Mouse (Mus musculus) embryo, embryonic 9.5 days (tissue): ENCODE results near the gene Syt1.
A peak's percentile ranks its signal among the peaks of the same experiment; 100 is the strongest.

Experiments used
- DNase-seq: peaks from one replicate; pipeline ENCODE4 v3.0.0-alpha.2; 2017; ENCODE audit errors: extremely low spot score

The Syt1 gene

GRCm38 (mm10) chr10:109010241-109011193 is at the start of gene Syt1:
Syt1 (minus strand) TSS chr10:109010982.
- DNase-seq, result peak; percentile 72

GRCm38 (mm10) chr10:109056500-109056899 is 45.7 kb upstream of the Syt1 start:
- DNase-seq, result no peak

GRCm38 (mm10) chr10:109047537-109047936 is 36.8 kb upstream of the Syt1 start:
- DNase-seq, result no peak

- no peak for DNase-seq
These were observed 36.2 kb upstream of the Syt1 start for GRCm38 (mm10) chr10:109046988-109047387.

- peak; percentile 52 for DNase-seq
These were observed 714 bp upstream of the Syt1 start for GRCm38 (mm10) chr10:109011226-109012165.

- DNase-seq, result no peak
These were observed 951 bp downstream of the Syt1 start for GRCm38 (mm10) chr10:109009831-109010230.

GRCm38 (mm10) chr10:109008456-109008855 is 2.3 kb downstream of the Syt1 start:
- no peak for DNase-seq

GRCm38 (mm10) chr10:109003482-109003881 is 7.3 kb downstream of the Syt1 start:
- DNase-seq, result no peak

GRCm38 (mm10) chr10:108987250-108987649 is 23.5 kb downstream of the Syt1 start:
- DNase-seq, result no peak

GRCm38 (mm10) chr10:108979660-108980059 is 31.1 kb downstream of the Syt1 start:
- no peak for DNase-seq

- no peak for DNase-seq
These were observed 55.8 kb downstream of the Syt1 start for GRCm38 (mm10) chr10:108954952-108955351.

- DNase-seq, result no peak
These were observed 58.6 kb downstream of the Syt1 start for GRCm38 (mm10) chr10:108952182-108952581.

GRCm38 (mm10) chr10:108936838-108937430 is 73.8 kb downstream of the Syt1 start:
- no peak for DNase-seq

GRCm38 (mm10) chr10:108930299-108930698 is 80.5 kb downstream of the Syt1 start:
- no peak for DNase-seq

GRCm38 (mm10) chr10:108929676-108930075 is 81.1 kb downstream of the Syt1 start:
- no peak for DNase-seq

GRCm38 (mm10) chr10:108905264-108905663 is 105.5 kb downstream of the Syt1 start:
- DNase-seq, result no peak

- no peak for DNase-seq
These were observed 106.4 kb downstream of the Syt1 start for GRCm38 (mm10) chr10:108904371-108904770.

GRCm38 (mm10) chr10:108896529-108896928 is 114.3 kb downstream of the Syt1 start:
- no peak for DNase-seq

GRCm38 (mm10) chr10:108893288-108893687 is 117.5 kb downstream of the Syt1 start:
- DNase-seq, result no peak

GRCm38 (mm10) chr10:108892441-108892840 is 118.3 kb downstream of the Syt1 start:
- no peak for DNase-seq

- no peak for DNase-seq
These were observed 121.7 kb downstream of the Syt1 start for GRCm38 (mm10) chr10:108889084-108889483.

- DNase-seq, result no peak
These were observed 124.0 kb downstream of the Syt1 start for GRCm38 (mm10) chr10:108886781-108887180.
